Mouse (Mus musculus): ENCODE measurements around the gene Phf3. TPM values are rescaled to one million over a fixed set of nuclear protein-coding genes. Genes with fewer than 3 reads are reported as not detected.

Gene Phf3
- polyA plus RNA-seq, 1 experiment: 10.1 TPM

DNA sequence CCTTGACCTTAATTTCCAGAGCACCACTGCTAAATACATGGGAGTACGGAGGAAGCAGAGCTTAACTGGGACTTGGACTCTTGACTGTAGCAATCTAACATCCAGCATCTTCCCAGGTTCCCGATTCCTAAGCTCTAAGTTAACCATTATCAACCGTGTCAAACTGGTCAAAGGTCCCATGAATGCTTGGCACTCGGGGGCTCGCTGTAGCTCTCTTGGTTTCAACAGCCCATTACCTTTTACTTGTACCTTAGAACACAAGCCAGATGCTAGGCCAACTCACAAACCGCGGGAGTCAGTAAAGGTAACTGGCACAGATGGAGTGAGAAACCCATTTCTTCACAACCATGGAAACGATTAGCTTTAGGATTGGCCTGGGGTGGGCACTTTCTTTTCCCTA is 71.8 kb downstream of the Phf3 start:
- no peaks in the 10 kb centered on the region for H3K79me2 ChIP-seq (ENCODE audit: control insufficient read depth, insufficient read depth)
- peaks cover 30% of the 10 kb centered on the region for H3K36me3 ChIP-seq (ENCODE audit: control insufficient read depth, insufficient read depth)
- no peak overlapping the region for H3K4me2 ChIP-seq (ENCODE audit: low read depth)
- no peak overlapping the region for H3K4me3 ChIP-seq
- H3ac ChIP-seq (ENCODE audit: control insufficient read depth, insufficient read length): no peak overlapping the region
- TF ChIP-seq USF1 (IDR thresholded peaks at IDR 0.05; ENCODE audit: low read depth) (no peak), REST (IDR thresholded peaks at IDR 0.05; ENCODE audit: insufficient read depth, insufficient read length) (no peak), TCF12 (IDR thresholded peaks at IDR 0.05; ENCODE audit: insufficient read depth, poor library complexity, severe bottlenecking) (no peak), MYOD1 (IDR thresholded peaks at IDR 0.05; ENCODE audit: control insufficient read depth in 1 of 3, insufficient read length in 2 of 3, low read depth in 2 of 3) (no peak), POLR2A (IDR thresholded peaks at IDR 0.05; ENCODE audit: insufficient read length, low read depth) (no peak)
- H3K27me3 ChIP-seq (ENCODE audit: control insufficient read depth, insufficient read depth, insufficient read length): no peaks in the 10 kb centered on the region

DNA sequence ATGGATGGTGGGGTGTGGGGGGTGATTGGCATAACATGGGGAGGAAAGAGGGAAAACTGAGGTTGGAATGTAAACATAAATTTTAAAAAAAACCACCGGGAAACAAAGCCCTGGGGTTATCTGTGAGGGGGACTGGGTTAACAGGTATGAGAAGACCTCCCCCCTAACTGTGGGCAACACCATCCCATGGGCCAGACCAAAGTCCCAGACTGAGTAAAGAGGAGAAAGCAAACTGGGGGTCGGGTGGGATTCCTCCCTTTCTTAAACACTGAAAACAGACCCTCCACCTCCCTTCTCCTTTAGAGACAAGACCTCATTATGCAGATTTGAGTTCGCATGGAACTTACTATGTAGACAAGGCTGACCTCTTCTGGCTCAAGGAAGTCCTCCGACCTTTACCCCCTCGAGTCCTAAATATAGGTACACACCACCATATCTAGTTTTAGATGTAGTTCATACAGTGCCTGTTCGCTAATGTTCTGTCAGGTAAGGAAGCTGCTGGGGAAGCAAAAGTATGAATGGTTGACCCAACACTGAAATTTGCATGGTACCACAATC is 74.4 kb downstream of the Phf3 start:
- H3K4me2 ChIP-seq (ENCODE audit: low read depth): no peak overlapping the region
- no peaks in the 10 kb centered on the region for H3K27me3 ChIP-seq (ENCODE audit: control insufficient read depth, insufficient read depth, insufficient read length)
- no peaks in the 10 kb centered on the region for H3K79me2 ChIP-seq (ENCODE audit: control insufficient read depth, insufficient read depth)
- no peak overlapping the region for H3ac ChIP-seq (ENCODE audit: control insufficient read depth, insufficient read length)
- TF ChIP-seq REST (IDR thresholded peaks at IDR 0.05; ENCODE audit: insufficient read depth, insufficient read length) (no peak), POLR2A (IDR thresholded peaks at IDR 0.05; ENCODE audit: insufficient read length, low read depth) (no peak), CEBPB (IDR thresholded peaks at IDR 0.05; ENCODE audit: insufficient read depth, poor library complexity, severe bottlenecking) (no peak), MYOD1 (IDR thresholded peaks at IDR 0.05; ENCODE audit: control insufficient read depth in 1 of 3, insufficient read length in 2 of 3, low read depth in 2 of 3) (no peak), SRF (IDR thresholded peaks at IDR 0.05; ENCODE audit: control insufficient read depth, insufficient read length, low read depth) (no peak), MYOG (IDR thresholded peaks at IDR 0.05; ENCODE audit: control insufficient read depth in 1 of 3, insufficient read depth in 1 of 3, insufficient read length in 2 of 3, low read depth in 2 of 3) (no peak), POLR2AphosphoS2 (IDR thresholded peaks at IDR 0.05; ENCODE audit: insufficient read length, low read depth) (no peak), TCF12 (IDR thresholded peaks at IDR 0.05; ENCODE audit: insufficient read depth, poor library complexity, severe bottlenecking) (no peak), E2F4 (IDR thresholded peaks at IDR 0.05; ENCODE audit: insufficient read depth) (no peak), TCF3 (IDR thresholded peaks at IDR 0.05; ENCODE audit: insufficient read length, low read depth) (no peak), MAX (IDR thresholded peaks at IDR 0.05; ENCODE audit: low read depth) (no peak), USF1 (IDR thresholded peaks at IDR 0.05; ENCODE audit: low read depth) (no peak)
- H3K36me3 ChIP-seq (ENCODE audit: control insufficient read depth, insufficient read depth): peaks cover 13% of the 10 kb centered on the region
- H3K4me3 ChIP-seq: no peak overlapping the region

DNA sequence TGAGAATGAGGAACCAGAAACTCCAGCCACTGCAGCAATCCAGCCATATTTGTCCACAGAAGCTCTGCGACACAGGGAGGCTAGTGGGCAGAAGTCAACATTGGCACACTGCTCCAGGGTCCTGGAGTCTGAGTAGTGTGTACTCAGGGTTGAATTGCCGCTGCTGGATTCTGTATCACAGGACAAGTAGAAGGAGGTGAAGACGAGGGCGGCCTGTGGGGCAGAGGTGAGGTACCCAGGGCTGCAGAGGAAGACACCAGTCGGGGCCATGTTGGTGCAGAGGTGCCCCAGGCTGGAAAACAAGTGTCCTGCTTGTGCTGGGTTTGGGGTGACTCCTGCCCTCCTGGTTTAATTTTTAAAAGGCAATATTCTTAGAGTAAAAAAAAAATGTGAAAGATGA is 79.1 kb downstream of the Phf3 start:
- H3K27me3 ChIP-seq (ENCODE audit: control insufficient read depth, insufficient read depth, insufficient read length): no peaks in the 10 kb centered on the region
- no peak for TF ChIP-seq CEBPB (IDR thresholded peaks at IDR 0.05; ENCODE audit: insufficient read depth, poor library complexity, severe bottlenecking)
- no peak for TF ChIP-seq REST (IDR thresholded peaks at IDR 0.05; ENCODE audit: insufficient read depth, insufficient read length)
- no peak for TF ChIP-seq E2F4 (IDR thresholded peaks at IDR 0.05; ENCODE audit: insufficient read depth)
- no peak for TF ChIP-seq MAX (IDR thresholded peaks at IDR 0.05; ENCODE audit: low read depth)
- no peak for TF ChIP-seq POLR2A (IDR thresholded peaks at IDR 0.05; ENCODE audit: insufficient read length, low read depth)
- TF ChIP-seq USF1 (IDR thresholded peaks at IDR 0.05; ENCODE audit: low read depth): no peak
- TF ChIP-seq TCF3 (IDR thresholded peaks at IDR 0.05; ENCODE audit: insufficient read length, low read depth): no peak
- TF ChIP-seq MYOD1 (IDR thresholded peaks at IDR 0.05; ENCODE audit: control insufficient read depth in 1 of 3, insufficient read length in 2 of 3, low read depth in 2 of 3): no peak
- TF ChIP-seq MYOG (IDR thresholded peaks at IDR 0.05; ENCODE audit: control insufficient read depth in 1 of 3, insufficient read depth in 1 of 3, insufficient read length in 2 of 3, low read depth in 2 of 3): no peak
- no peak for TF ChIP-seq TCF12 (IDR thresholded peaks at IDR 0.05; ENCODE audit: insufficient read depth, poor library complexity, severe bottlenecking)
- TF ChIP-seq SRF (IDR thresholded peaks at IDR 0.05; ENCODE audit: control insufficient read depth, insufficient read length, low read depth): no peak
- TF ChIP-seq POLR2AphosphoS2 (IDR thresholded peaks at IDR 0.05; ENCODE audit: insufficient read length, low read depth): no peak
- H3ac ChIP-seq (ENCODE audit: control insufficient read depth, insufficient read length): no peak overlapping the region
- H3K36me3 ChIP-seq (ENCODE audit: control insufficient read depth, insufficient read depth): no peaks in the 10 kb centered on the region
- H3K4me2 ChIP-seq (ENCODE audit: low read depth): no peak overlapping the region
- H3K4me3 ChIP-seq: no peak overlapping the region
- H3K79me2 ChIP-seq (ENCODE audit: control insufficient read depth, insufficient read depth): no peaks in the 10 kb centered on the region

DNA sequence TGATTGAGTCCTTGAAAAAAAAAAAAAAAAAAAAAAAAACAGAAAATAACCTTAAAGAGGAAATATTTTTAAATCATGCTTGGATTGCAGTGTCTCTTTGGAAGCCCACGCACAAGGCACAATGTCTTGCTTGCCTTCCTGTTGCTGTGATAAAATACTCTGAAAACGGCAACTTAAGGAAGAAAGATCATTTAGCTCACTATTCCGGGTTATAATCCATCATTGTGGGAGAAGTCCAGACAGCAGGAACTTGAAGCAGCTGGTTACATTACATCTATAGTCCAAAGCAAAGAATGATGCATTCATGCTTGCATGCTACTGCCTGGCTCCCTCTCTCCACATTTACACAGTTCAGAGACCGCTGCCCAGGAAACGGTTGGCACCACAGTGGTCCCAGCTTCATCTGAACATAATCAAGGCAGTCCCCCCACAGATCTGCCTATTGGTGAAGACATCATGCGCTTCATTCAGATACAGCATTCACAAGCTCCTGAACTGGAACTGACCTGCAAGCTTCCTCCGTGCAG is 80.3 kb downstream of the Phf3 start:
- no peak overlapping the region for H3K4me3 ChIP-seq
- H3K4me2 ChIP-seq (ENCODE audit: low read depth): no peak overlapping the region
- no peak overlapping the region for H3ac ChIP-seq (ENCODE audit: control insufficient read depth, insufficient read length)
- no peaks in the 10 kb centered on the region for H3K27me3 ChIP-seq (ENCODE audit: control insufficient read depth, insufficient read depth, insufficient read length)
- no peaks in the 10 kb centered on the region for H3K79me2 ChIP-seq (ENCODE audit: control insufficient read depth, insufficient read depth)
- no peaks in the 10 kb centered on the region for H3K36me3 ChIP-seq (ENCODE audit: control insufficient read depth, insufficient read depth)
- no peak for TF ChIP-seq POLR2AphosphoS2 (IDR thresholded peaks at IDR 0.05; ENCODE audit: insufficient read length, low read depth)
- TF ChIP-seq POLR2A (IDR thresholded peaks at IDR 0.05; ENCODE audit: insufficient read length, low read depth): no peak

DNA sequence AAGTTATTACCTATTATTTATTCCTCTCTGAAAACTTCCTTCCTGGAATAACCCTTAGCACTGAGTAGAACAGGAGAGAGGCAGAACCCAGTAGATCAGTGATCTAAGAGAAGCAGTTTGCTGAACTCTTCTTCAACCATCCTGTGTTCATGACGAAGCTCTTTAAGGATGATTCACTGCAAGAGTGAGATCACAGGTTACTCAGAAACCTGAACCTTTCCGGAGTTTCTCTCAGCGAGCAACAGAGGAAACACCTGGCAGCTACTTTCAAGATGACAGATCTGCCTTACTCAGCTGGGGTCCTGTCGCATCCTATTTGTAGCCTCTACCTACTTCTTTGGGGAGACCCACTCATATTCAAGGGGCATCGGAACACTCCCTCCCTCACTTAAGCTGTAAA is 80.8 kb downstream of the Phf3 start:
- H3K27me3 ChIP-seq (ENCODE audit: control insufficient read depth, insufficient read depth, insufficient read length): no peaks in the 10 kb centered on the region
- no peak overlapping the region for H3ac ChIP-seq (ENCODE audit: control insufficient read depth, insufficient read length)
- H3K4me3 ChIP-seq: no peak overlapping the region
- no peaks in the 10 kb centered on the region for H3K36me3 ChIP-seq (ENCODE audit: control insufficient read depth, insufficient read depth)
- no peak overlapping the region for H3K4me2 ChIP-seq (ENCODE audit: low read depth)
- H3K79me2 ChIP-seq (ENCODE audit: control insufficient read depth, insufficient read depth): no peaks in the 10 kb centered on the region
- TF ChIP-seq E2F4 (IDR thresholded peaks at IDR 0.05; ENCODE audit: insufficient read depth) (no peak), POLR2AphosphoS2 (IDR thresholded peaks at IDR 0.05; ENCODE audit: insufficient read length, low read depth) (no peak), SRF (IDR thresholded peaks at IDR 0.05; ENCODE audit: control insufficient read depth, insufficient read length, low read depth) (no peak), POLR2A (IDR thresholded peaks at IDR 0.05; ENCODE audit: insufficient read length, low read depth) (no peak), MYOG (IDR thresholded peaks at IDR 0.05; ENCODE audit: control insufficient read depth in 1 of 3, insufficient read depth in 1 of 3, insufficient read length in 2 of 3, low read depth in 2 of 3) (no peak), TCF3 (IDR thresholded peaks at IDR 0.05; ENCODE audit: insufficient read length, low read depth) (no peak), TCF12 (IDR thresholded peaks at IDR 0.05; ENCODE audit: insufficient read depth, poor library complexity, severe bottlenecking) (no peak)

Measured in myocyte (in vitro differentiated cells).